Mouse (Mus musculus) heart, postnatal 0 days (tissue): ENCODE data around the gene Msmp.

Experiments used
- CTCF ChIP-seq: IDR thresholded peaks from 2 replicates; pipeline ENCODE4 v1.5.1; 2016; ENCODE audit warnings: antibody characterized with exemption, control low read depth, low read depth
- EP300 ChIP-seq: IDR thresholded peaks from 2 replicates; pipeline ENCODE4 v1.6.1; 2016; ENCODE audit warnings: antibody characterized with exemption, low read depth

DNA sequence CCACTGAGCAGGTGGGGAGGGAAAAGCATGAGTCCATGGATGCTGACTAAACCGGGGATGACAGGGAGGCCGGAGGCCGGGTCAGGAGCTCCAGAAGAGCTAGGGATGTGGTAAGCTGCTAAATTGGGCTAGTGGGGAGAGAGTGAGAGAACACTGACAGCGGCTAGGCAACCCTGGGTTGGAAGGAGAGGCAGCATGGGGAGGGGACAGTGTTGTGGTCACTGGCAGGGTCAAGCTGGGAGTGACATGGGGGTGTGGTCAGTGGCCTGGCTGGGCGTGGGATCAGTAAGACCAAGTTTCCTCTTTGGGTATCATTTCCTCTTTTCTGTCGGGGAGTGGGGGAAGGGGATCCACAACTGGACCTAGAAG lies 24.1 kb downstream of the Msmp start:
- TF ChIP-seq CTCF, result no peak
- no peak for TF ChIP-seq EP300
